Mouse (Mus musculus) heart, embryonic 15.5 days (tissue): ENCODE measurements at regions not wholly inside any gene's neighbourhood (a gene's known extent, or its start where the extent isn't known, plus 50 kb on each side); places are given as distances from the start of the nearest gene placed in this dataset.
"Not testable (repeated sequence)": the region's sequence is repeated elsewhere in the genome, so short reads cannot be mapped to it uniquely, and the experiment has no call there.

ENCODE experiments used
- ATAC-seq: fragments of 200-750 bp; cut with Nextera tagmentation; replicated peaks from 2 replicates; pipeline ENCODE4 v1.8.0; 2017; ENCODE audit warnings: low read depth, moderate TSS enrichment; ENCODE audit not compliant: insufficient number of reproducible peaks, insufficient read depth, low FRiP score
- H3K27ac ChIP-seq: fragments of 300-500 bp; sonication (generic); 2 replicates; pipeline ENCODE4 v1.5.1; 2015; ENCODE audit warnings: mild to moderate bottlenecking, inconsistent platforms
- H3K27me3 ChIP-seq: fragments of 300-500 bp; sonication (generic); 2 replicates; pipeline ENCODE4 v1.6.1; 2015; ENCODE audit warnings: inconsistent platforms
- H3K36me3 ChIP-seq: fragments of 300-500 bp; sonication (generic); 2 replicates; pipeline ENCODE4 v1.6.1; 2015; ENCODE audit warnings: mild to moderate bottlenecking, inconsistent platforms
- H3K4me1 ChIP-seq: fragments of 300-500 bp; sonication (generic); replicated peaks from 2 replicates; pipeline ENCODE4 v1.6.1; 2015; ENCODE audit warnings: inconsistent platforms
- H3K4me2 ChIP-seq: fragments of 300-500 bp; sonication (generic); 2 replicates; pipeline ENCODE4 v1.6.1; 2015; ENCODE audit warnings: inconsistent platforms, mild to moderate bottlenecking, moderate library complexity
- H3K4me3 ChIP-seq: fragments of 300-500 bp; sonication (generic); 2 replicates; pipeline ENCODE4 v1.5.1; 2015; ENCODE audit warnings: mild to moderate bottlenecking, inconsistent platforms
- H3K9ac ChIP-seq: fragments of 300-500 bp; sonication (generic); 2 replicates; pipeline ENCODE4 v1.6.1; 2015; ENCODE audit warnings: mild to moderate bottlenecking, inconsistent platforms
- H3K9me3 ChIP-seq: fragments of 300-500 bp; sonication (generic); replicated peaks from 2 replicates; pipeline ENCODE4 v1.6.1; 2016; ENCODE audit warnings: inconsistent platforms
- WGBS: fragments of 180-500 bp; shearing (Covaris S2); methylation state at CpG from one replicate; pipeline ENCODE4 v1.1.7; 2015; ENCODE audit warnings: mixed read lengths; 5-methylcytosine and 5-hydroxymethylcytosine counted together

GRCm38 (mm10) chr12:71534199-71534598, 224.5 kb downstream of the Dact1 start:
- 65% methylated on average over 4 of the region's 4 CpGs for WGBS
- H3K4me1 ChIP-seq, result 0 out of 2 replicates have a peak, but pooled peaks cover 4% of the 10 kb centered on the region
- H3K36me3 ChIP-seq, result no peaks in the 10 kb centered on the region
- no peak overlapping the region for H3K27ac ChIP-seq
- no peaks in the 10 kb centered on the region for H3K27me3 ChIP-seq
- no peak overlapping the region for H3K9ac ChIP-seq
- no peak for ATAC-seq
- no peak overlapping the region for H3K4me2 ChIP-seq
- no peak overlapping the region for H3K4me3 ChIP-seq
- no peaks in the 10 kb centered on the region for H3K9me3 ChIP-seq

GRCm38 (mm10) chr12:71535251-71535650, 225.6 kb downstream of the Dact1 start:
- Histone ChIP-seq H3K36me3 (no peaks in the 10 kb centered on the region), H3K4me3 (no peak overlapping the region), H3K27me3 (no peaks in the 10 kb centered on the region), H3K4me2 (no peak overlapping the region), H3K9me3 (no peaks in the 10 kb centered on the region), H3K4me1 (0 out of 2 replicates have a peak, but pooled peaks cover 4% of the 10 kb centered on the region), H3K27ac (no peak overlapping the region), H3K9ac (no peak overlapping the region)
- no peak for ATAC-seq
- WGBS, result 90% methylated on average over 6 of the region's 6 CpGs

GRCm38 (mm10) chr12:71535831-71536230, 226.1 kb downstream of the Dact1 start:
- H3K9ac ChIP-seq, ATAC-seq, H3K4me2 ChIP-seq, H3K27ac ChIP-seq, H3K27me3 ChIP-seq, H3K9me3 ChIP-seq, H3K4me3 ChIP-seq, H3K4me1 ChIP-seq, H3K36me3 ChIP-seq: not testable (repeated sequence)
- 39% methylated on average over 3 of the region's 3 CpGs for WGBS

GRCm38 (mm10) chr12:71538691-71539090, 229.0 kb downstream of the Dact1 start:
- H3K4me1 ChIP-seq, result 0 out of 2 replicates have a peak, but pooled peaks cover 7% of the 10 kb centered on the region
- no peaks in the 10 kb centered on the region for H3K27me3 ChIP-seq
- WGBS, result 45% methylated on average over 7 of the region's 7 CpGs
- no peak for ATAC-seq
- no peak overlapping the region for H3K27ac ChIP-seq
- H3K4me3 ChIP-seq, result no peak overlapping the region
- H3K36me3 ChIP-seq, result no peaks in the 10 kb centered on the region
- no peaks in the 10 kb centered on the region for H3K9me3 ChIP-seq
- H3K9ac ChIP-seq, result no peak overlapping the region
- H3K4me2 ChIP-seq, result no peak overlapping the region

GRCm38 (mm10) chr12:71540279-71540678, 230.6 kb downstream of the Dact1 start:
- no peak overlapping the region for H3K4me2 ChIP-seq
- H3K27ac ChIP-seq, result no peak overlapping the region
- no peaks in the 10 kb centered on the region for H3K36me3 ChIP-seq
- no peaks in the 10 kb centered on the region for H3K9me3 ChIP-seq
- 86% methylated on average over 11 of the region's 11 CpGs for WGBS
- H3K4me1 ChIP-seq, result peaks cover 16% of the 10 kb centered on the region; the same call in 1 of the 2 replicates
- no peaks in the 10 kb centered on the region for H3K27me3 ChIP-seq
- no peak overlapping the region for H3K9ac ChIP-seq
- H3K4me3 ChIP-seq, result no peak overlapping the region
- ATAC-seq, result no peak

- 66% methylated on average over 2 of the region's 2 CpGs for WGBS
- Histone ChIP-seq H3K4me2 (no peak overlapping the region), H3K9me3 (no peaks in the 10 kb centered on the region), H3K9ac (no peak overlapping the region), H3K36me3 (no peaks in the 10 kb centered on the region), H3K4me1 (peaks cover 16% of the 10 kb centered on the region; the same call in 1 of the 2 replicates), H3K4me3 (no peak overlapping the region), H3K27me3 (no peaks in the 10 kb centered on the region), H3K27ac (no peak overlapping the region)
- no peak for ATAC-seq
Measured at GRCm38 (mm10) chr12:71541961-71542360, 232.3 kb downstream of the Dact1 start.

GRCm38 (mm10) chr12:71543571-71544119, 234.0 kb downstream of the Dact1 start:
- Histone ChIP-seq H3K9me3 (no peaks in the 10 kb centered on the region), H3K36me3 (no peaks in the 10 kb centered on the region), H3K9ac (no peak overlapping the region), H3K4me2 (no peak overlapping the region), H3K27me3 (no peaks in the 10 kb centered on the region), H3K4me3 (no peak overlapping the region), H3K27ac (peak overlapping the region; percentile 64), H3K4me1 (peaks cover 14% of the 10 kb centered on the region; the same call in 1 of the 2 replicates)
- WGBS, result 59% methylated on average over 7 of the region's 7 CpGs
- no peak for ATAC-seq

GRCm38 (mm10) chr12:71544401-71545159, 234.9 kb downstream of the Dact1 start:
- Histone ChIP-seq H3K36me3 (no peaks in the 10 kb centered on the region), H3K27me3 (no peaks in the 10 kb centered on the region), H3K4me3 (no peak overlapping the region), H3K4me2 (no peak overlapping the region), H3K9ac (no peak overlapping the region), H3K27ac (peak overlapping the region; percentile 64), H3K9me3 (no peaks in the 10 kb centered on the region), H3K4me1 (peaks cover 15% of the 10 kb centered on the region)
- 42% methylated on average over 8 of the region's 8 CpGs for WGBS
- no peak for ATAC-seq

- no peak for ATAC-seq
- peaks cover 15% of the 10 kb centered on the region for H3K4me1 ChIP-seq
- no peaks in the 10 kb centered on the region for H3K36me3 ChIP-seq
- H3K9ac ChIP-seq, result no peak overlapping the region
- no peak overlapping the region for H3K4me2 ChIP-seq
- no peak overlapping the region for H3K4me3 ChIP-seq
- H3K27ac ChIP-seq, result no peak overlapping the region
- H3K27me3 ChIP-seq, result no peaks in the 10 kb centered on the region
- H3K9me3 ChIP-seq, result no peaks in the 10 kb centered on the region
- WGBS, result 72% methylated on average over 9 of the region's 9 CpGs
Measured at GRCm38 (mm10) chr12:71546523-71547265, 237.0 kb downstream of the Dact1 start.

GRCm38 (mm10) chr12:71549336-71549735, 239.7 kb downstream of the Dact1 start:
- ATAC-seq, result no peak
- Histone ChIP-seq H3K4me1 (peaks cover 11% of the 10 kb centered on the region), H3K4me2 (no peak overlapping the region), H3K9me3 (no peaks in the 10 kb centered on the region), H3K27ac (no peak overlapping the region), H3K9ac (no peak overlapping the region), H3K27me3 (no peaks in the 10 kb centered on the region), H3K4me3 (no peak overlapping the region), H3K36me3 (no peaks in the 10 kb centered on the region)
- WGBS, result 27% methylated on average over 6 of the region's 6 CpGs

GRCm38 (mm10) chr12:71554212-71554611, 244.5 kb downstream of the Dact1 start:
- Histone ChIP-seq H3K9ac (no peak overlapping the region), H3K27ac (no peak overlapping the region), H3K36me3 (no peaks in the 10 kb centered on the region), H3K4me2 (no peak overlapping the region), H3K4me3 (no peak overlapping the region), H3K27me3 (no peaks in the 10 kb centered on the region), H3K4me1 (peaks cover 2% of the 10 kb centered on the region), H3K9me3 (no peaks in the 10 kb centered on the region)
- ATAC-seq, result no peak
- WGBS, result 76% methylated on average over 2 of the region's 2 CpGs
